Mouse (Mus musculus): Measurements from ENCODE around the gene Olfr1394.

- TF ChIP-seq CTCF (conservative IDR thresholded peaks at IDR 0.05; ENCODE audit: insufficient read depth, insufficient read length, low read depth, low read length) = no peak
- no peak for TF ChIP-seq POLR2A (IDR thresholded peaks at IDR 0.05; ENCODE audit: low read depth, low read length)
These were observed at the start of gene Olfr1394 for GRCm38 (mm10) chr11:49154077-49154476.
